Comparison of ENCODE assay signal across 16 mouse cellular contexts in the genomic region with DNA sequence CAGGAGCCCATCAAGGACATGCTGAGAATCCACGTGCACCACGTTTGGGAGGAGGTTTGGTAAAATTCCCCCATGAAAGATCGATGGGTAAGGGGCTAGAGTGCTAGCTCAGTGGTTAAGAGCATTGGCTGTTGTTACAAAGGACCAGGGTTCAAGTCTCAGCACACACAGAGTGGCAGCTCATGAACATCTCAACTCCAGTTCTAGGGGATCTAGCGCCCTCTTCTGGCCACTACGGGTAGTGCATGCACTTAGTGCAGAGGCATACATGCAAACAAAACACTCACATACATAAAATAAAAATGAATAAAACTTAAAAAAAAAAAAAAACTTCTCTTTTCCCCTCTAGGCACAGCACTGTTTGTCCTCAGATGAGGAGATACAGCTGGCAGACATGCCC. TPM values are rescaled to one million over a fixed set of nuclear protein-coding genes. Genes with fewer than 3 reads are reported as not detected.
DNase-seq lines count a peak whose midpoint lies in the region; ATAC-seq and TF ChIP-seq lines count a peak whose summit lies in the region.
"Had no signal": no experiment of that assay in that cellular context is flagged by ENCODE, and none has a peak within 500 bp of the region (broad histone marks: within the 10 kb centered on the region; RNA-seq: fewer than 3 reads in every experiment).

No protein-coding gene starts in this region.

- H3K27me3 ChIP-seq in embryonic facial prominence, embryonic 11.5 days (ENCODE audit: control insufficient read depth, insufficient read depth, low read length): no peaks in the 10 kb centered on the region
- H3K27me3 ChIP-seq in embryonic facial prominence, embryonic 10.5 days (replicated peaks; ENCODE audit: low read depth, poor library complexity, severe bottlenecking): 0 out of 2 replicates have a peak, but pooled peaks cover 2% of the 10 kb centered on the region
- no peaks in the 10 kb centered on the region; the same call in none of the 2 replicates for H3K27me3 ChIP-seq in liver, embryonic 11.5 days (replicated peaks; ENCODE audit: control insufficient read depth, insufficient read depth, low read length)
- H3K27me3 ChIP-seq in E14TG2a.4 (ENCODE audit: insufficient read depth, low read length): peaks cover 39% of the 10 kb centered on the region

- no peak for ATAC-seq in embryonic facial prominence, embryonic 11.5 days (replicated peaks; ENCODE audit: insufficient number of reproducible peaks, low FRiP score, low TSS enrichment, low read depth)
- no peak for ATAC-seq in liver, embryonic 11.5 days (replicated peaks; ENCODE audit: low FRiP score)

- H3K4me2 ChIP-seq in embryonic facial prominence, embryonic 11.5 days (ENCODE audit: low read depth, low read length): no peak overlapping the region
- H3K4me2 ChIP-seq in liver, embryonic 11.5 days: no peak overlapping the region
- H3K4me2 ChIP-seq: heart, embryonic 15.5 days had no signal

- no peak overlapping the region for H3K27ac ChIP-seq in embryonic facial prominence, embryonic 11.5 days (replicated peaks; ENCODE audit: low read depth, low read length)
- no peak overlapping the region for H3K27ac ChIP-seq in embryonic facial prominence, embryonic 10.5 days (replicated peaks)
- H3K27ac ChIP-seq in liver, embryonic 11.5 days (ENCODE audit: low read depth, low read length): no peak overlapping the region
- no peak overlapping the region for H3K27ac ChIP-seq in embryonic fibroblast, embryonic 13.5 days (ENCODE audit: insufficient read depth, low read length)
- H3K27ac ChIP-seq: heart, embryonic 15.5 days had no signal

- peak; percentile 88 for TF ChIP-seq CTCF in E14TG2a.4 (conservative IDR thresholded peaks at IDR 0.05; ENCODE audit: low read length)
- peak; percentile 18; the same call in 1 of the 2 replicates for TF ChIP-seq CTCF in embryonic fibroblast, embryonic 13.5 days (IDR thresholded peaks at IDR 0.05; ENCODE audit: borderline replicate concordance, insufficient read depth, low read length)

- intact Hi-C loops in left cerebral cortex, postnatal 4 days (cut with DNase I): no loop called here

- 60% methylated on average over 5 of the region's 5 CpGs for WGBS in embryonic facial prominence, embryonic 11.5 days
- WGBS in embryonic facial prominence, embryonic 10.5 days: 68% methylated on average over 5 of the region's 5 CpGs
- WGBS in liver, embryonic 11.5 days: 57% methylated on average over 5 of the region's 5 CpGs

- H3K4me1 ChIP-seq in embryonic facial prominence, embryonic 11.5 days (ENCODE audit: control insufficient read depth, insufficient read depth, low read length): no peaks in the 10 kb centered on the region
- H3K4me1 ChIP-seq in embryonic facial prominence, embryonic 10.5 days: peaks cover 10% of the 10 kb centered on the region; the same call in 1 of the 2 replicates
- H3K4me1 ChIP-seq in liver, embryonic 11.5 days (replicated peaks; ENCODE audit: control insufficient read depth, insufficient read depth, low read length): no peaks in the 10 kb centered on the region
- H3K4me1 ChIP-seq in E14TG2a.4 (replicated peaks; ENCODE audit: low read depth, low read length): peaks cover 37% of the 10 kb centered on the region
- no peaks in the 10 kb centered on the region for H3K4me1 ChIP-seq in embryonic fibroblast, embryonic 13.5 days (ENCODE audit: control insufficient read depth, insufficient read depth, low read length)

- TF ChIP-seq POLR2A in embryonic fibroblast, embryonic 13.5 days (IDR thresholded peaks at IDR 0.05; ENCODE audit: low read depth, low read length): no peak

- H3K9me3 ChIP-seq in embryonic facial prominence, embryonic 11.5 days (replicated peaks; ENCODE audit: control insufficient read depth, low read length): no peaks in the 10 kb centered on the region
- H3K9me3 ChIP-seq in embryonic facial prominence, embryonic 10.5 days: no peaks in the 10 kb centered on the region
- no peaks in the 10 kb centered on the region for H3K9me3 ChIP-seq in liver, embryonic 11.5 days (ENCODE audit: control insufficient read depth, low read length)
- no peaks in the 10 kb centered on the region for H3K9me3 ChIP-seq in E14TG2a.4 (ENCODE audit: low read length)
- H3K9me3 ChIP-seq: heart, embryonic 15.5 days had no signal

- peak; percentile 23 for DNase-seq in embryonic facial prominence, embryonic 11.5 days (ENCODE audit: low spot score)
- DNase-seq in embryonic facial prominence, embryonic 10.5 days (ENCODE audit: low spot score): no peak
- peak; percentile 25 for DNase-seq in liver
- no peak for DNase-seq in liver, embryonic 11.5 days (ENCODE audit: low spot score)
- DNase-seq in left cerebral cortex, postnatal 4 days: no peak
- no peak for DNase-seq in left cerebral cortex, adult 11 months (ENCODE audit: low spot score)
- DNase-seq: cerebellum, adult 11-12 months; layer of hippocampus, postnatal 36 days had no signal

- H3K4me3 ChIP-seq in embryonic facial prominence, embryonic 11.5 days (ENCODE audit: low read depth, low read length): no peak overlapping the region
- H3K4me3 ChIP-seq in embryonic facial prominence, embryonic 10.5 days: no peak overlapping the region
- no peak overlapping the region for H3K4me3 ChIP-seq in liver, embryonic 11.5 days (ENCODE audit: low read depth, low read length)
- H3K4me3 ChIP-seq in E14TG2a.4 (replicated peaks; ENCODE audit: low read length): no peak overlapping the region
- H3K4me3 ChIP-seq in embryonic fibroblast, embryonic 13.5 days (ENCODE audit: insufficient read depth, low read length): no peak overlapping the region
- H3K4me3 ChIP-seq: heart, embryonic 15.5 days had no signal

- no peak overlapping the region for H3K9ac ChIP-seq in embryonic facial prominence, embryonic 11.5 days (replicated peaks; ENCODE audit: low read length)
- H3K9ac ChIP-seq in liver, embryonic 11.5 days (ENCODE audit: low read depth, low read length): no peak overlapping the region
- H3K9ac ChIP-seq: heart, embryonic 15.5 days had no signal

- no peaks in the 10 kb centered on the region for H3K36me3 ChIP-seq in embryonic facial prominence, embryonic 11.5 days (replicated peaks; ENCODE audit: control insufficient read depth, insufficient read depth, low read depth, low read length)
- H3K36me3 ChIP-seq in embryonic facial prominence, embryonic 10.5 days (replicated peaks): no peaks in the 10 kb centered on the region
- no peaks in the 10 kb centered on the region for H3K36me3 ChIP-seq in liver, embryonic 11.5 days (ENCODE audit: control insufficient read depth, insufficient read depth, low read length)
- no peaks in the 10 kb centered on the region for H3K36me3 ChIP-seq in E14TG2a.4 (ENCODE audit: insufficient read depth, low read length)
- H3K36me3 ChIP-seq: heart, embryonic 15.5 days had no signal

RNA-seq across cellular contexts. Expression of gene Crybb3, which starts 2.7 kb away (rescaled TPM):
- polyA plus RNA-seq in embryonic facial prominence, embryonic 11.5 days (2014; fragmentation: Nextera tagmentation; extraction: Ambion mirVana): 4.0 and 20.8 TPM in 2 replicates
- polyA plus RNA-seq in embryonic facial prominence, embryonic 10.5 days (2016; fragmentation: Nextera tagmentation; extraction: Ambion mirVana): 0.97 and 1.0 TPM in 2 replicates
- 0.27 and 0.49 TPM in 2 replicates for polyA plus RNA-seq in liver, embryonic 11.5 days (2014; fragmentation: Nextera tagmentation; extraction: Ambion mirVana)
- 1.3 TPM in 1 of 2 replicates, not detected in the other for polyA plus RNA-seq in embryonic fibroblast, embryonic 13.5 days (2011; ENCODE audit: insufficient read length, low read depth, missing spikeins)
- 1 to 10 TPM; 3.9 to 4.2 TPM for total RNA-seq in left cerebral cortex, postnatal 4 days (2021)
- total RNA-seq: monocyte, adult 5-6 weeks had no signal

RNA-seq across cellular contexts. Expression of gene Crybb2, which starts 8.8 kb away (rescaled TPM):
- not detected in 2 replicates for polyA plus RNA-seq in embryonic facial prominence, embryonic 11.5 days (2014; fragmentation: Nextera tagmentation; extraction: Ambion mirVana)
- not detected in 2 replicates for polyA plus RNA-seq in embryonic facial prominence, embryonic 10.5 days (2016; fragmentation: Nextera tagmentation; extraction: Ambion mirVana)
- not detected in 2 replicates for polyA plus RNA-seq in liver, embryonic 11.5 days (2014; fragmentation: Nextera tagmentation; extraction: Ambion mirVana)
- polyA plus RNA-seq in embryonic fibroblast, embryonic 13.5 days (2011; ENCODE audit: insufficient read length, low read depth, missing spikeins): not detected in 2 replicates
- total RNA-seq in left cerebral cortex, postnatal 4 days (2021): not detected
- total RNA-seq: layer of hippocampus, postnatal 36 days; monocyte, adult 5-6 weeks had no signal
- polyA plus RNA-seq: embryonic facial prominence, embryonic 14.5 days; heart, embryonic 15.5 days; kidney, embryonic 14.5 days; lung, embryonic 16.5 days; stomach, embryonic 14.5 days had no signal

Comparison
In these comparisons a context has a peak if more than half of its experiments do, and no peak if none do; other contexts are left out.
1. DNase-seq: peak in embryonic facial prominence, embryonic 11.5 days (single experiment) and liver (single experiment); none in embryonic facial prominence, embryonic 10.5 days (single experiment), liver, embryonic 11.5 days (single experiment), left cerebral cortex, postnatal 4 days (single experiment) and left cerebral cortex, adult 11 months (single experiment).